Mouse (Mus musculus) adrenal gland, postnatal 36 days (tissue): Measurements from ENCODE around the gene Scn7a. TPM values are rescaled to one million over a fixed set of nuclear protein-coding genes. Genes with fewer than 3 reads are reported as not detected.

Experiments used
- DNase-seq, 2 experiments: peaks; one replicate each; pipeline ENCODE4 v3.0.0; 2021; ENCODE audit warnings: mixed read lengths in 1 of 2
- long read RNA-seq, 2 experiments: library from polyadenylated mRNA; stranded (forward); transcript quantifications; one replicate each; pipeline ENCODE4 v2.0.0; 2021; ENCODE audit warnings: borderline sequencing depth in 2 of 2
- total RNA-seq, 2 experiments: library from RNA; stranded (reverse); gene quantifications; 2 replicates each; pipeline ENCODE4 v1.2.3; 2021

Scn7a gene
- 10 to 100 TPM in 1 of 2 experiments, 1 to 10 TPM in 1; 7.5 to 12.4 TPM for total RNA-seq
- long read RNA-seq, experiment 1, partial matches to known transcripts = 0 of 1 reads
- long read RNA-seq, experiment 1, other reads (novel, unspliced or antisense) = 1 of 1 reads
- long read RNA-seq, experiment 2 = 0 reads

DNA sequence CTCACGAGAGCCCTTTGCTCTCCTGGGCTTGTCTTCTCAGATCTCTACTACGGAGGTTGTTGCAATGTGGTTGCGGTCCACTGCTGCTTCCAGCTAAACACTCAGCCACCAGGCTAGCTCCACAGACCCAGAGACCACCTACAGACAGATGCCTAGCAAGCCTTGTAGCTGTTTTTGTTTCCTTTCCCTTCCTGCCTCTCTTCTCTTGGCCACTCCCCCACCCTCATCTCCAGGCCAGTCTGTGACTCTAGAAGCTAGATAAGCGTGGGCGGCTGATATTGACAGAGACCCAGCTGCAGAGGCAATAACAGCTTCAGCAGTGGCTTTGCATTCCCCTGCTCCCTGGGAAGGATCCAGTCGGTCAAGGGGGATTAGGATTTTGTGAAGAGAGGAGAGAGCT lies at the start of gene Scn7a:
TSS of gene Scn7a (minus strand) at position 150 of the 400 bp plus-strand sequence.
- DNase-seq = peak in 1 of 2 experiments; percentile 5

DNA sequence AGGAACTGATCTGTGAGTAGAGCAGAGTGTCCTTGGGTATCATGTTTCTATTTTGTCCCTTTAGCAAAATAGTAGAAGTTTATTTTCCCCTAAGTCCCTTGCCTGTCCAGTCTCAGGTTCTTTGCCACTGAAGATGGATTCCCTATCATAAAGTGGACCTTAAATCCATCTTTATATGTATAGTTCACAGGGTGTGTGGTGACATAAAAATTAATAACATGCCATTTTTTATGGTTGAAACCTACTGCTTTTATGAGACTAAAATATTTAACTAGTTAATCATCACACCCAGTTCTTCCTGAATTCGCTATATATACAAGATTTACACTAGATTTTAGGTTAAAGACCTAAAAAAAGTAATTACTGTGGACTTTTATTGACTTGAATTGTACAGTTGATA lies 43.0 kb upstream of the Scn7a start:
- DNase-seq = no peak

DNA sequence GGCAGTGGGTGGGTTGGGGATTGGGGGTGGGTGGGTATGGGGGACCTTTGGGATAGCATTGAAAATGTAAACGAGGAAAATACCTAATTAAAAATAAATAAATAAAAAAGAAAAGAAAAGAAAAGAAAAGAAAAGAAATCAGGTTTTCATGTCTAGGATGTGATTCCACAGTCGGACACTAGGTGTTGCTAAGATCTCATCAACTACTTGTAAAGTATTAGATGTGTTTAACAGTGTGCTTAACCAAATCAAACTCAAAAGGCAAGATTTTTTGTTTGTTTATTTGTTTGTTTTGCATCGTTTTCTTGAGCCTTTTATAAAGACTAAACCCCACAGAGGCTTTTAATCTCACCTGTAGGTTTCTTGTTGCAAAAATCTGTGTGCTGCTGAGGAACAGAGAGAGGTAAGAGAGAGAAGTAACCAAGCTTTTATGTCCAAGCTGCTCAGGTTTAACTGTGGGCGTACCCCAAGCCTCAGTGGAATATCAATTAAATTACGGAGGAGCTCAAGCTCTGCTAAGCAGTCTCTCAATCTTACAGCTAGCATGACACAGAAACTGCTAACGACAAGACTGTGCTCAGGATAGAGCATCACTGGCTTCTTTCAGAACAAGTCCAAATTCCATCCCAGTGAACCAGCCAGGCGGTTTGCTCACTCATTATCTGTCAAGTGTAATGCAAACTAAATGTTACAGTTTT lies 35.3 kb upstream of the Scn7a start:
- no peak for DNase-seq

DNA sequence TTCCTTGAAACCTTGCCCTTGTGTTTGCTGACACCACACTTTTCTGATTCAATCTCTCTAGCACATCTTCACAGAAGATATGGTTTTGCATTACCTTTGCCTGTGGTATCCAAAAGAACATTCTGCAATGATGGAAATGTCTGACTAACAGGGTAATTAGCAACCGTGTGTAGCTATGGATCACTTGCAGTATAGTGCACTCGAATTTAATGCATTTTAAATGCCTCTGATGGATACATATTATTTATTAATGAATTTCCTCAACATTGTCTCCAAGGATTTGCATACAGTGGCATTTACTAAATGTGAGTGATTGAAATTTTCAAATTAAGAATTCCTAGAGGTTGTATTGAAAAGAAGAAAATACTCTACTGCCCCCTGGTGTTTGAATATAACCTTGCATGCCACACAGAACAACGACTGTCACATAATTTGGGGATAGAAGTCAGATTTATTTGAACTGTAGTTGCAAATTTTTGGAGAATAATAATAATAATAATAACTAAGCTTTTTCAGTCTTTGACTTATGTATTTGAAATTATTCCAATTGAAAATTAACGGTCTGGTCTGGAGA lies 15.0 kb upstream of the Scn7a start:
- DNase-seq = no peak

DNA sequence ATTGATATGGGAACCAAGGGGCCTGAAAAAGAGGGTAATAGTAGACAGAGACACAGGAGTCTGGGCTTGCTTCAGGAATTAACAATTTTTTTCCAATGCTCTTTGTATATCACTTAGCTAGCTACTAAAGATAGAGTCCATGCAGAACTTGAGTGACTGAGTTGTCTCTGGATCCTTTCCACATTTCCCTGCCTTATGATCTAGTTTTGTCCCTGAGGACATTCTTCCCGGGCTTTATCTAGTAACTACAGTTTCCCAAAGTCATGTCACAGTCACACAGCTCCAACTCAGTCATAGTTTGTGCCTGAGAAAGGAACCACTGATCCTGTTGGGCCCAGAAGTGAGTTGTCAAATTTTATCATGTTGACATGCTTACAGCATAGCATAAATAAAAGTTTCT lies 12.8 kb upstream of the Scn7a start:
- DNase-seq = no peak

DNA sequence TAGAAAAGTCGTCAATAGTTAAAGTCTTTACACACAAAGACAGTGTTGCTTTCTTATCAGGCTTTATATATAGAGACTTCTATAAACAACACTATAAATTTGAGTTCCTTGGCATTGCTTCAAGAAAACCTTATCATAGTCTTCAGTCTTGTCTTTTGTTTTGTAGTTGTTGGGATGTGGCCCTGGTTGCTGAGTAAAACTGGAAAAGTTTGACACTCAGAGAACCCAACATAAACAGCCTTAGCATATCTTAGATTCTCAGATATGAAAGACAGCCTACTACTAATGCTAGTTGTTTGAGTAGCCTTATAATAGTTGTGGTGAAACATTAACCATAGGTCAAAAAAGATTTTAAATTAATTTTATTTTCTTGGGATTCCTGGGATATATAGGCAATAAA lies 6.9 kb upstream of the Scn7a start:
- DNase-seq = no peak

DNA sequence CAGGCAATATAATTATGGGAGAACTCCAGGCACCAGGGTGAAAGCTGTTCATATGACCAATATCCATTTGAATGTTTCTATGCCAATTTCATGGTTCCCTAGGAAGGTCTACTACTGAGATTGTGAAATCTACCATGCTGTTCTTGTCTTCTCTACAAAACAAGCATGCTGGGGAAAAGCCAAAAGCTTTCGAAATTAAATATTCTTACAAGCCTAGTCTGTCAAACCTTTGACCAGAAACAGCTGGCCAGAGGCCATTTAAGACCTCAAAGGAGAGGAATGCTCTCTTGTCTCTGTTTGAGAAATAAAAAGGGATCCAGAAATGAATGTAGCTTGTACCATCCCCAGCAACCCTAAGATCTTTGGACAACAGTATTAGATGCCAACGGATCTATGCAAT lies 3.8 kb downstream of the Scn7a start:
- peak in 1 of 2 experiments; percentile 16 for DNase-seq

DNA sequence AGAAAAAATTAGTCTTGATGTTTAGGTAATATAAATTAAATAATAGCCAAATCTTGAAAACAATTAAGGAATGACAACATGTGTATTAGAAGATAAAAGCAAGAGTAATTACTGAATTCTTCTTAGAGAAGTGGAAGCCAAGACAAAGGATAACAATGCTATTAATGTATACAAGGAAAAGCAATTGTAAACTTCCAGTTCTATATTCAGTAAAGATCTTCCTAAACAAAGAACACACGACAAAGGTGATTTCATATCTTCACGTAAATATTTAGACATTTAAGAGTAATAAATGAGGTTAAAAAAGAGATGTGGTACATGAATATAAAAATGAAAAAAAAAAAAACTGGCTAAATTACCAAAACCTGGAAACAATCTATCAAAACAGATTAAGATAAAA lies 16.7 kb downstream of the Scn7a start:
- DNase-seq = no peak

DNA sequence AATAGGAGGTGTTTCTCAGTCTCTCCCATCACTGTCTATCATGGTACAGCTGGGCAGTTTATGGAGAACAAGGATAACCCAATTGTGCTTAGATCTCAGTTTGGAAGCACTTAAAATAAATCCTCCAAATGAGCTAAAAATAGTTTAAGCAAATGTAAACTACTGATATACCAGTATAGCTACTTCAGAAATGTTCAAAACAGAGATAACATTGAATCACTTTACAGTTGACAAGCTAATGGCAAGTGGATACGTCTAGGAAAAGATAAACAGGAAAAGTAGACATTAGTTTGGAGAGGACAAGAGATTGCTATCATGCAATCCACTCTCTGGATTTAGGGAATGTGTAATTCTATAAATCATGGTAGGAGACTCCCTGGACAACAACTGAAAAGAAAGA lies 19.5 kb downstream of the Scn7a start:
- DNase-seq = no peak

DNA sequence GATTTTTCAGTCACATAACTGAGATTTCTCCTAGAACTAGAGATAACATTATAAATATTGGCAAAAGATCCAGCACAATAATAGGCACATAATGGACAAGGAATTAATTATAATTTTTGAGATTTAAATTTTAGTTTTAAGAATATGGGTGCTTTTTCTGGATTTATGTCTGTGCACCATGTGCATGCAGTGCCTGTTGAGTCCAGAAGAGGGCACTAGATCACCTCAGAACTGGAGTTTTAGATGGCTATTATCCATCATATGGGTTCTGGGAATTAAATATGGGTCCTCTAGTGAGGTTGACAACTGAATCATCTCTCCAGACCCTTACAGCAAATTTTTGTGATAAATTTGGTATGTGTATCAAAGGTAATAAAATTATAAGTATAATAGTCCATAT lies 21.8 kb downstream of the Scn7a start:
- DNase-seq = no peak

DNA sequence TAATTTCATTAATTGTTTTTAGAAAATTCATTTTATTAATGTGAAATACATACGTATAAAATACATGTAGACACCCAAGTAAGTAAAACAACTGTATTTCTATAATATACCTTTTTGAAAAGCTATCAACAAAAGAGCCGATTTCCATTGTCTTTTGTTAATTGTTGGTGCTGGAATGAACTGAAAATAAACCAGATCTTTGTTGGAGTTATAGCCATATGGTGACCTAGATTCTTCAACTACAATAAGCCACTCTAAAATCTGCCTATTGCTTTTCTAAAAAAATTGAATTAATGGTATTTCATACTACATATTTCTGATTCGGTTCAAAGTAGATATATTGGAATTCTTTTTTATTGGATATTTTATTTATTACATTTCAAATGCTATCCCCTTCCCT lies 56.7 kb downstream of the Scn7a start:
- DNase-seq = no peak

DNA sequence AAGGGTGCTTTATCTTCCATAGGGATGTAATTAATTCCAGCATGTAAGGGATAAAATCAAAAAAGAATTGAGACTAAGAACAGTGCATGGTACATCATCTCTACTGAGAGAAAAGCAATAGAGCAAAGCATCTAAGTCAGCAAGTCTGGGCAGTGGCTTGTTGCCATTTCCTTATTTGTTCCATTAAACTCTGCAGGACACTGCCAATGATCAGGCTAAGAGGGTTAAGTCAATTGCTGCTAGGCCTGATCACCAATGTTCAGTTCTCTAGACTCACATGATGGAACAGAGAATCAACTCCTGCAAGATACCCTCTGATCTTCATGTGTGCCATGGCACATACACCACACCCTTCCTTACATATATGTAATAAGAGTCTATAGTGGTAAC lies 57.1 kb downstream of the Scn7a start:
- no peak for DNase-seq

DNA sequence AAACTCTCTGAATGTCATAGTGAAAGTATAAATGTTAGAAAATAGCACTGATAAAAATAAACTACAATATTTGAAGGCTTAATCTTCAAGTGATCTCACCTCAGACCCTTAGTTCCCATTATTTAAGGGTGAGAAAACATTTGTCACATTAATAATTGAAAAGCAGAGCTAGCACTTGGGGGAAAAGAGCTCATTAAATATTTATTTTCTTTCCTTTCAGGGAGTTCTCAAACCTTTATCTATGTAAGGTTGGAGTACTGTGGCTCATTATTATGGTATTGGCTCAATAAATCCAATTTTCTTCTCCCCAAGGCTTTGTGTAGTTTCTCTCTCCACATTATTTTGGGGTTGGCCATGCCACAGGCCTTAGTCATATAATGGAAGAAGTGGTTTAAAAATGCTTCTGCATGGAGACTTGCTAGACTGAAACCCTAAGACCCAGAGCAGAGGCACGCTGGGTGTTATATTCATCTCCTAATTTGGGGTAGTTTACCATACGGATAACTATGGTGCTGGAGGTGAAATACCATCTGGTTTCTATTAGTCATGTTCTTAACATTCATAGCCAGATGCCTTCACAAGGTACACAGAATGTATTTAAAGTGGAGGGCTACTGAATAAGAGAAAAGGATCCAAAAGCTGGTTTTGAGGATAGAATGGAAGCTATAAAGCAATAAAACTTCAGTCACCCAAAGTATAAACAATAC lies 57.7 kb downstream of the Scn7a start:
- no peak for DNase-seq

DNA sequence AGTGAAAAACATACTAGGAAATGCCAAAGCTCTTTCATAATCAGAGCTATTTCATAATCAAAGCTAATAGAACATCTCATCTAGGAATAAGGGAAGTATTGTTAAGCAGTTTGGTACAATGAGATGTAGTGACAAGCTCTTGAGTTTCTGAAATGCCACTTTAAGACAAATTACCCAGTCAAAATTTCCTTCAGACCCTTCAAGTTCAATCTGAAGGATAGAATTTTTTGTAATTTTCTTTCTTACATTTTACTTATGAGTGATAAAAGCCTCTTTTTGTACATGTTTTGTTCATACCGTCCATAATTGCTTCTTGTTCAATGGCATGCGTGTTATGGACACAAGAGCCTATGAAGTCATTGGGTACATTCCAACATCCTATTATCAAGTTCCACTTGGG lies 72.6 kb downstream of the Scn7a start:
- no peak for DNase-seq

DNA sequence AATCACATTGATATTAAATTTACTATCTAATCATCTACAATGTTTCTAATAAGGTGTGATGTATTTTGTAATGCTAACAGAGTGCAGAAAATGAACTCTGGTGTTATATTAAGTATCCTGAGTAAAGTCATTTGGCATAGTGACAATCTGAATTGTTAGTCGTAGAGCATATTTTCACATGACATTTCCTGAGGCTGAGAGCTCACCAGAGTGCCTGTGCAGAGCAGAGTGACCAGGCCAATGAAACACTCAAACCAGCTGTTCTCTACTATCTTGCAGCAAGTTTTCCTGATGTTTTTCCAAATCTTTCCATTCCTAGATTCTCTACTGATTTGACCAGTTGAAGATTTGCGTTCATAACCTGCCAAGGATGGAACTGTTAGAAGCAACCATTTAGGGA lies 92.4 kb downstream of the Scn7a start:
- DNase-seq = no peak

DNA sequence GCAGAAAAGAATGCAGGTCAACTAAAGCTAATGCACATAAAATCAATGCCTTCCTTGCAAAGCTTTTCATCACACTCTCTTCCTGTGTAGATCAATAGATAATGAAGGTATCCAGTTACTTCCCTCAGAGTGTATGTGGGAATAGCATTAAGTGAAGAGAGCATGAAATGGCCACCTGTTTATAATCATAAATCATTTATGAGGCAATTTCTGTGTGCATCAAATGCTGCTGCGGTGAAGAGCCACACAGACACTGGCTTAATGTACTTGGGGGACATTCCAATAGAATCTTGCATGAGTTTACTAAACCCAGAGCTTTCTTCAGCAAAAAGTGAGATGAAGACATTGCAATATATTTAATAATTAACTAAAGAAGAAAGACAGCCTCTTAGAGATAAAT lies 122.7 kb downstream of the Scn7a start:
- no peak for DNase-seq

DNA sequence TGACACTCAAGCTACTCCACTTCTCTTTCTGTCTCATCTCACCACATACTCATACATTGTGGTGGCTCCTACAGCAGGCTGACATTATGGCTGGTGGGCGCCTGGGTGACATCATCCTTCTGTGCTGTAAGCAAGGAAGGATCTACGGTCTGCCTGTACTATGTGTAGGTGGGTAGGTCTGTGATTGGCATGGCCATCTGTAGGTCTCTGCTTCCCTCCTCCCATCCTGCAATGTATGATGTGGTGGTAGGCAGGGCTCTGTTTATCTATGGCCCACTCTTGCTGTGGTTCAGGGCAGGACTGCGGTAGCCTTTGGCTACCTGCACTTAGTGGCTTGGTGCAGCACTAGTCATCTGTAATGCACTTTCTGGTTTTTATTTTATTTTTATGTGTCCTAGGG lies 128.3 kb downstream of the Scn7a start:
- DNase-seq = no peak

DNA sequence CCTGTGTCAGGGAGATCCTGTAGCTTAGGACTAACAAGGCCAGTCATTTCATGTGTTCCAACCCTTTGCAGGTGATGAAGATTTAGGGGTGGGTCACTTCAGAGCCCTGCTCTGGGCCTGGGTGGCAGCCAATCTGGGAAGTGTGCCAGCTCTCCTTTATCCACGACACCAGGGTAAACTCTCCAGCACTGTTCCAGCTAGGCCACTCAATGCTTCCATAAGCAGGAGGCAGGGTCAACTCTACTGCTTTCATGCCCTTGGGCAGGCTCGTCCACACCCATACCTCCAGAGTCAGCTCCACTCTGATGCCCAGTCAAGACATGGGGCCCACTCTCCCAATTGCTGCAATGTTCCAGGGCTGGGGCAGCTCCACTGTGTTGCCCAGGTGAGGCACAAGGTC lies 129.3 kb downstream of the Scn7a start:
- no peak for DNase-seq

DNA sequence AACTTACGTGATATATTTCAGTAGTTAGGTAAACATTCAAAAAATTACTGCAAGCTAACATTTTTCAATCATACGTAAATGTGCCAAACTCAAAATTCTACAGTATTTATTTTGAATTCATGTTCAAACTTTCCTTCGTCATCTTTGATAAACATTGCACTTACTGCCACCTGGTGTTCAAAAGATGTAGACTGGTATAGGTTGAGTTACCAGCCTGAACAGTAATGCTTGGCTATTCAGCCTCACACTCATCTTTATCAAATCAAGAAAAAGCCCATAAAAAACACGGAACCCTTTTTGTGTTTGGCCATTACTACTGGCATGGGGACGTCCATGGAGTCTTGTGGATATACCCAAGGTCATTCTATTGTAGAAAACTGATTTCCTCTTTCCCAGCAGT lies 140.3 kb downstream of the Scn7a start:
- DNase-seq = peak in 1 of 2 experiments; percentile 14

DNA sequence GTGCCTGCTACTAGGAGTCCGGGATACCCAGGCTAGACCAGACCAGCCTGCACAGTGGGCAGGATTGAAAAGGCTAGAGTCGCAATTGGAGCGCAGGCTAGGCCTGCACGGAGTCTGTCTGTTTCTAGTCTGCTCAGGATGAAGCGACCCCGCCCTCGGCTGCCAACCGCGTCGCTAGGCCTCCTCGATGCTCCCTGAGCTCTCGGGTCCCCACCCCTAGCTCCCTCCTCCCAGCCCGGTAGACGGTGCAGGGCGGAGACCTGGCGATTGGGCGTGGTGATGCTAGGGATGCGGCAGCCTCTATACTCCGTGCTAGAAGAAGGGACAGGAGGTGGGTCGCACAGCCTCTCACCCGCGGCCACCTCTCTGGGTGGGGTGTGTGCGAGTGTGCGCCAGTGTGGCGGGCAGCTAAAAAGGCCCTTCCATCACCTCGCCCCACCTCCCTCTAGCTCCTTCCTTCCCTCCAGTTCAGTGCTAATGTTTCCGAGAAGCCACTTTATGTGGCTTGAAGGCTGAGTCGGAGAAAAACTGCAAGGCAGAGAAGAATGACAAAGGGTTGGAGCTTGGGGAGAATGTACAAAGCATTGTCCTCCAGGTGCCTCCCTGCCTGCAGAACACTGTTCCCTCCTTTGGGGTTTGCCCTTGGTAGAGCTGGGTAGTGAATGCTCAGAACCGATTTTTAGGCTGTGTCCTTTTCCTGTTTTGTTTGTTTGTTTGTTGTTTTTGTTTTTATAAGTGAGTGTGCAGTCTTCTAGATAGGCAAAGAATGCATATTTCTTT lies 149.9 kb downstream of the Scn7a start, which contains the start of gene Scn9a:
TSS of gene Scn9a (minus strand) at position 383 of the 780 bp plus-strand sequence.
- peak in 1 of 2 experiments; percentile 4 for DNase-seq

DNA sequence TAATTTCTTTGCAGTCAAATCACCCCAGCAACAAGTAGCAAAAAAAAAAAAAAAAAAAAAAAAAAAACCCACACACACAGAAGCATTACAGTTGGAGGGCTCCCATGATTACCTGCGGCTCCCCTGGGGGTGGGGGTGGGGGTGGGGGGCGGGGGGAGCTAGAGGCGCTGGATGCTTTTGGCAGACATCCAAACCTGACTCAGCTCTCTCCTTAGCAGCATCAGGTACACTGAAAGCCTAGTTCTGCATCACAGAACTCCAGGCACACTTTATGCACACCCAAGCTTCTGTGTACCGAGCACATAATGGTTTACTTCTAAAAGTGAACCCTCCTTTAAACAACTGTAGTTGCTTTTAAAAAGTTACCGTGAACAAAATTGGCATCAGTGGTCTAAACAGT lies 152.0 kb downstream of the Scn7a start:
- no peak for DNase-seq
